Mouse (Mus musculus) neural tube, embryonic 12.5 days (tissue): ENCODE data around the gene Tnpo1. TPM values are rescaled to one million over a fixed set of nuclear protein-coding genes. Genes with fewer than 3 reads are reported as not detected.

Source experiments
- polyA plus RNA-seq: library from polyadenylated mRNA; unstranded; fragments of >200 nt; fragmentation: Nextera tagmentation; extraction: Ambion mirVana; gene quantifications from 2 replicates; pipeline ENCODE4 v1.2.1, GENCODE M21; 2016

Tnpo1 gene
- polyA plus RNA-seq, 1 experiment from 2014 or later = 76.4 TPM

Other genes starting within 250 kb of the Tnpo1 start
- not detected in 2 replicates for gene Tmem171, start 231.6 kb downstream of the Tnpo1 start, polyA plus RNA-seq
- gene Fcho2, start 110.9 kb downstream of the Tnpo1 start, polyA plus RNA-seq = 37.8 and 42.2 TPM in 2 replicates
- gene 1700024P04Rik, start 58.2 kb upstream of the Tnpo1 start, polyA plus RNA-seq = not detected in 2 replicates